Mouse (Mus musculus): ENCODE measurements around the gene Cma2. TPM values are rescaled to one million over a fixed set of nuclear protein-coding genes. Genes with fewer than 3 reads are reported as not detected.
A peak's percentile ranks its signal among the peaks of the same experiment; 100 is the strongest.
"Not testable (repeated sequence)": the region's sequence is repeated elsewhere in the genome, so short reads cannot be mapped to it uniquely, and the experiment has no call there.

The Cma2 gene
- 0.15 TPM in 1 of 2 replicates, not detected in the other for polyA plus RNA-seq (2015; fragmentation: Nextera tagmentation; extraction: Ambion mirVana)

GRCm38 (mm10) chr14:55950346-55951030, at the start of gene Cma2:
Gene Cma2, plus strand, starts transcription at chr14:55950980.
- DNase-seq (ENCODE audit: low spot score), result no peak

- peak; percentile 28 for DNase-seq (ENCODE audit: low spot score)
Observed at GRCm38 (mm10) chr14:55905518-55905917, 45.3 kb upstream of the Cma2 start.

- no peak for DNase-seq (ENCODE audit: low spot score)
Observed at GRCm38 (mm10) chr14:55913406-55913805, 37.4 kb upstream of the Cma2 start.

- peak; percentile 85 for DNase-seq (ENCODE audit: low spot score)
Observed at GRCm38 (mm10) chr14:55918240-55919082, 32.3 kb upstream of the Cma2 start.

- no peak for DNase-seq (ENCODE audit: low spot score)
Observed at GRCm38 (mm10) chr14:55922475-55923232, 28.1 kb upstream of the Cma2 start.

- DNase-seq (ENCODE audit: low spot score), result no peak
Observed at GRCm38 (mm10) chr14:55926847-55927246, 23.9 kb upstream of the Cma2 start.

- DNase-seq (ENCODE audit: low spot score), result no peak
Observed at GRCm38 (mm10) chr14:55929263-55929997, 21.4 kb upstream of the Cma2 start.

- DNase-seq (ENCODE audit: low spot score), result no peak
Observed at GRCm38 (mm10) chr14:55933586-55933985, 17.2 kb upstream of the Cma2 start.

GRCm38 (mm10) chr14:55940070-55940800, 10.5 kb upstream of the Cma2 start:
- DNase-seq (ENCODE audit: low spot score), result no peak

GRCm38 (mm10) chr14:55943601-55944000, 7.2 kb upstream of the Cma2 start:
- no peak for DNase-seq (ENCODE audit: low spot score)

- DNase-seq (ENCODE audit: low spot score), result no peak
Observed at GRCm38 (mm10) chr14:55944575-55944974, 6.2 kb upstream of the Cma2 start, which contains the start of gene Cma1. Gene Cma1, minus strand, starts transcription at chr14:55944675.

GRCm38 (mm10) chr14:55946269-55946969, 4.4 kb upstream of the Cma2 start:
- no peak for DNase-seq (ENCODE audit: low spot score)

- DNase-seq (ENCODE audit: low spot score), result no peak
Observed at GRCm38 (mm10) chr14:55963263-55963662, 12.5 kb downstream of the Cma2 start.

- DNase-seq (ENCODE audit: low spot score), result not testable (repeated sequence)
Observed at GRCm38 (mm10) chr14:55963900-55964299, 13.1 kb downstream of the Cma2 start.

GRCm38 (mm10) chr14:55987464-55987863, 36.7 kb downstream of the Cma2 start:
- DNase-seq (ENCODE audit: low spot score), result not testable (repeated sequence)

GRCm38 (mm10) chr14:56013147-56013546, 62.4 kb downstream of the Cma2 start:
- DNase-seq (ENCODE audit: low spot score), result no peak

GRCm38 (mm10) chr14:56013924-56014323, 63.1 kb downstream of the Cma2 start:
- DNase-seq (ENCODE audit: low spot score), result no peak

- not testable (repeated sequence) for DNase-seq (ENCODE audit: low spot score)
Observed at GRCm38 (mm10) chr14:56017671-56018070, 66.9 kb downstream of the Cma2 start, which contains the start of gene Mcpt1. Gene Mcpt1, plus strand, starts transcription at chr14:56017971.

GRCm38 (mm10) chr14:56019446-56019845, 68.7 kb downstream of the Cma2 start:
- DNase-seq (ENCODE audit: low spot score), result no peak
